Mouse (Mus musculus) megakaryocyte, embryonic 14.5 days (primary cell): ENCODE data around the gene Unc5cl. TPM values are rescaled to one million over a fixed set of nuclear protein-coding genes. Genes with fewer than 3 reads are reported as not detected.

Experiments used
- H3K27me3 ChIP-seq: replicated peaks from 2 replicates; pipeline ENCODE3; 2012; ENCODE audit warnings: inconsistent platforms
- H3K36me3 ChIP-seq: replicated peaks from 2 replicates; pipeline ENCODE3; 2012; ENCODE audit warnings: low read length, inconsistent platforms, mixed read lengths
- H3K4me1 ChIP-seq: 2 replicates; pipeline ENCODE4 v1.6.1; 2012; ENCODE audit warnings: inconsistent platforms
- H3K4me3 ChIP-seq: replicated peaks from 2 replicates; pipeline ENCODE3; 2012; ENCODE audit warnings: moderate library complexity, mild to moderate bottlenecking, inconsistent platforms
- H3K9me3 ChIP-seq: 2 replicates; pipeline ENCODE4 v1.6.1; 2012; ENCODE audit warnings: inconsistent platforms
- FLI1 ChIP-seq: IDR thresholded peaks from 2 replicates; pipeline ENCODE4 v1.6.1; 2012; ENCODE audit warnings: low read length, inconsistent platforms, mixed read lengths
- GATA1 ChIP-seq: IDR thresholded peaks from 3 replicates; pipeline ENCODE4 v1.6.1; 2012; ENCODE audit warnings: mixed read lengths, low read length, inconsistent platforms, borderline replicate concordance
- polyA plus RNA-seq: library from polyadenylated mRNA; stranded (reverse); fragments of >175 nt; gene quantifications from 2 replicates; pipeline ENCODE4 v1.2.3, GENCODE M21; 2012; ENCODE audit warnings: low replicate concordance; ENCODE audit not compliant: insufficient read depth

The Unc5cl gene
- polyA plus RNA-seq, result not detected in 2 replicates

DNA sequence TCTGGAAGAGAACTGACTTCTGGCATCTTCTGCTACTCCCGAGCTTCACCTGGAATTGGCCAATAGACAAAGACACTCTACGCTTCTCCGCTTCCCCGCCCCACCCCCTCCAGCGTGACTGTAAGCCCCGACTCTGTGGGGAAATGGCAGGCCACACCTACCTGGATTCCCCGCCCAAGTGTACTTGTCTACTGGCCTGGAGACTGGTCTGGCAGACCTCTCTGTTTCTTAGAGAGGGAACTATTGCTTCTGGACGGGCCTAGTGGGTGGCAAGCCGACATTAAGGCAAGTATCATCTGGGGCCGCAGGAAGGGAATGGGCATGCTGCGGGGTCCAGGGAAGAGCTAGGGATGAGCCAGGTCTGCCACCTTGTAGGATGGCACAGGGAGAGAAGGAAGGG lies at the start of gene Unc5cl:
TSS of gene Unc5cl (plus strand) at position 214 of the 400 bp plus-strand sequence.
- Histone ChIP-seq H3K27me3 (peaks cover 21% of the 10 kb centered on the region), H3K4me1 (peaks cover 17% of the 10 kb centered on the region), H3K4me3 (no peak within 1 kb of the TSS), H3K9me3 (no peaks in the 10 kb centered on the region), H3K36me3 (no peaks in the 10 kb centered on the region)
- no peak for TF ChIP-seq GATA1
- TF ChIP-seq FLI1, result no peak

DNA sequence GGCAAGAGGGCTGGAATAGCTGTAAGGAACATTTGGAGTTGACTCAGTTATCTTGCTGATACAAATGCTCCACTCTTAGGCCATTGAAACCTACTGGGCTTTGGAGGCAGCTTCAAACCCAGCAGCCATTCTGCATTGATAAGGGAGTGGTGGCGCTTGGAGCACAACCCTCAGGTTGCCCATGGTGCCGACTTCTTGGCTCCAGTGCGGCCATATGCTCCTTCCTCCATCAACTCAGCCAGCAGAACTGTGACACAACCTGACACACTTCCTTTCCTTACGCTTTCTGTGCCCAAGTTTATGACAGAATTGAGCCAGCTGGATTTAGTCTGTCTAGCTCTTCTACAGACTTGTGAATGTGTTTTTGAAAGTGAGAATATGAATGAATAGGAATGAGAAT lies 47.5 kb upstream of the Unc5cl start:
- peaks cover 62% of the 10 kb centered on the region for H3K4me1 ChIP-seq
- H3K9me3 ChIP-seq, result no peaks in the 10 kb centered on the region
- H3K4me3 ChIP-seq, result peak overlapping the region; percentile 98
- peaks cover 45% of the 10 kb centered on the region for H3K36me3 ChIP-seq
- TF ChIP-seq GATA1, result no peak
- no peak for TF ChIP-seq FLI1
- no peaks in the 10 kb centered on the region for H3K27me3 ChIP-seq

DNA sequence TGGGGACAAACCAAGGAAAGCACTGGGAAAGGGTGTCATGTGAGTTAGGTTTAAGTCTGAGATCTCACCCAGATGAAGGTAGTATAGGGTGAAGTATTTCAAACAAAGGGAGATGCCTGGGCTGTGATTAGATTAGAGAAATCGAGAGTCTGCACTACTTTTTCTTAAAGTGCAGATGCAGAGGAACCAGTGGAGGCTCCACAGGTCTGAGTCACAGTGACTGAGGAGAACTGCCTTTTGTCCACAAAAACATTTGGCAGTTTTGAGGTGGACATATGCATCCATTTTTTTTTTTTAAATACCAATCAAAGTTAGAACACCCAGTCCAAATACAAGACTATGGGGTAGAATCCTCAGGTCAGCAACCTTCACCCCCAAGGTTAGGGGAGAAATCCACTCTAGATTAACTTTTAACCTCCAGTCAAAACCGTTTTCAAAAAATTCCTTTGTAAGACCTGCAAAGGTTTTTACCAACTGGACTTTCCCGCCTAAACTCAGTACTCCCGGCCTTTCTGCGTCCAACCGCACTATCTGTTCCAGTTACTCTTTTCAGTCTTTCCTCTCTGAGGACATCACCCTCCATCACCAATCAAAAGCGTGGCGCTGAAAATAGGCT lies 46.7 kb upstream of the Unc5cl start:
- Histone ChIP-seq H3K9me3 (no peaks in the 10 kb centered on the region), H3K4me1 (peaks cover 62% of the 10 kb centered on the region), H3K4me3 (peak overlapping the region; percentile 98), H3K36me3 (peaks cover 46% of the 10 kb centered on the region), H3K27me3 (no peaks in the 10 kb centered on the region)
- TF ChIP-seq FLI1 (no peak), GATA1 (no peak)

DNA sequence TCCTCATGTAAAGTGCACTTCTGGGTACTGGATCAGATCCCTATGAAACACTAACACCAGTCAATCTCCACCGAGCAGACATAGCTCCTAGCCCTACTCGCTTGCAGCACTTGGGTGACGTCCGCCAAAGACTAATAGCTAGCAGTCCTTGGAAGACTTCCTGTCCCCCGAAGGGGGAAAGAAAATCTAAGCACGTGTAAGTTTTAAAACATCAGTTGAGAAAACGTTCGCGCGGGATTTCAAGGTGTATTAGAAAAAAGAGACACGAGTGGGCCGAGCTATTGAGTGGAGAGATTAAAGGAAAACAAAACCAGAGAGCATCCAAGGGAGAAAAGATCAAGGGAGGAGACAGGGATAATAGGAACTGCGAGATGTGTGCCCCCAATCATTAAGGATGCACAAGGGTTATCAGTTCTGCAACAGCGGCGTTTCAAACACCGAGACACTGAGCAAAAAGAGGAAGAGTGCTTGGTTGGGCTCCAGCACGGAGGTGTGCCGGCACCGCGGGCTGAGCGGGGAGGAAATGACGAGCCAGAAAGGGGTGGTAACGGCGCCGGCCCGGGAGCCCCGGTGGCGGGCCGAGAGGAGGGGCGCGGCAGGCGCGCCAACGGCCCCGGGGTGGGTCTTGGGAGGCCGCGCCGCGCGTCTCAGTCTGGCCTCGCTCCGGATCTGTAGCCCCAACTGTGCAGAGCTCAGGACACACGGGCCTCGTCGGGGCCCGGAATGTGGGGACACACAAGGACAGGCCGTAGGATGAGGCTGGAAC lies 46.0 kb upstream of the Unc5cl start:
- H3K4me3 ChIP-seq, result peak overlapping the region; percentile 98
- H3K9me3 ChIP-seq, result no peaks in the 10 kb centered on the region
- peaks cover 67% of the 10 kb centered on the region for H3K4me1 ChIP-seq
- no peak for TF ChIP-seq FLI1
- no peak; the same call in 2 of the 3 replicates for TF ChIP-seq GATA1
- H3K27me3 ChIP-seq, result no peaks in the 10 kb centered on the region
- H3K36me3 ChIP-seq, result peaks cover 50% of the 10 kb centered on the region

DNA sequence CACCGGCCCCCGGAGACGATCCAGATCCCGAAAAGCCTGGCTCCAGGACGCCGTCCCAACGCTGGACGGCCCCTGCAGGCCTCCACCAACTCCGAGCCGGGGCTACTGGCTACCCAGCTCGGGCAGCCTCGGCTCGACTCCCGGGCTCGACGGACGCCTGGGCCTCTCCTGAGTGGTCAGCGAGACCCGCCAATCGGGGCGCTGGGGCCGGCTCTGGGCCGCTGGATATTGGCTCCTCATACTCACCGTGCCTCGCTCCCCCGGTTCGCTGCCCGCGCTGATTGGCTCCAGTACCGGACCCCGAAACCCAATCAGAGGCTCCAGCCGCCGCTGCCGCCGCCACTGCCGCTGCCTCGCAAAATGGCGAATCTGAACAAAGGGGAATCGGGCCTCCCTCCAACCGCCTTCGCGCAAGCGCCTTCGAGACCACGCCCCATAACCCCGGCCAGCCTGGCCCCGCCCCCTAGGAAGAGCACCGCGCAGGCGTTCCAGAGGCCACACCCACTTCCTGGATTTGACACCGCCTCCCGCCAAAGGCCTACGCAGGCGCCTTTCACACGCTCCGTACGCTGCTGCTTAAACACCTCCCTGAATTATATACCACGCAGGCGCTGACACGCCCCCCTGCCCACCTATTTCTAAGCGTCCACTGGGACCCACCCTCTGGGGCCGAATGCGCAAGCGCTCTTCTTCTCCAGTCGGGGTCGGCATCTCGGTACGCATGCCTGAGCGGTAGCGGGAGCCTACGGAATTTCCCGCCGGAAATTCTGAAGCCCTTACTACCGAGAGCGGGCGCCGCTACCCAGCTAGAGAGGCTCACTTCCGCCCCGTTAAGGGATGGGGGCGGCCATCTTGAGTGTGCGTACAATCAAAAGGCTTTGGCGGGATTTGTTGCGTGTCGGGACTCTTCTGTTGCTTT lies 45.1 kb upstream of the Unc5cl start, which contains the start of the genes Nfya and Oard1:
TSS of gene Nfya (minus strand) at position 527 of the 919 bp plus-strand sequence.
TSS of gene Oard1 (plus strand) at position 635 of the 919 bp plus-strand sequence.
- peaks cover 53% of the 10 kb centered on the region for H3K36me3 ChIP-seq
- H3K9me3 ChIP-seq, result no peaks in the 10 kb centered on the region
- TF ChIP-seq FLI1 (peak; percentile 73; the same call in 1 of the 2 replicates), GATA1 (no peak)
- peak within 1 kb of the TSS; percentile 98 for H3K4me3 ChIP-seq
- H3K27me3 ChIP-seq, result no peaks in the 10 kb centered on the region
- H3K4me1 ChIP-seq, result peaks cover 69% of the 10 kb centered on the region

DNA sequence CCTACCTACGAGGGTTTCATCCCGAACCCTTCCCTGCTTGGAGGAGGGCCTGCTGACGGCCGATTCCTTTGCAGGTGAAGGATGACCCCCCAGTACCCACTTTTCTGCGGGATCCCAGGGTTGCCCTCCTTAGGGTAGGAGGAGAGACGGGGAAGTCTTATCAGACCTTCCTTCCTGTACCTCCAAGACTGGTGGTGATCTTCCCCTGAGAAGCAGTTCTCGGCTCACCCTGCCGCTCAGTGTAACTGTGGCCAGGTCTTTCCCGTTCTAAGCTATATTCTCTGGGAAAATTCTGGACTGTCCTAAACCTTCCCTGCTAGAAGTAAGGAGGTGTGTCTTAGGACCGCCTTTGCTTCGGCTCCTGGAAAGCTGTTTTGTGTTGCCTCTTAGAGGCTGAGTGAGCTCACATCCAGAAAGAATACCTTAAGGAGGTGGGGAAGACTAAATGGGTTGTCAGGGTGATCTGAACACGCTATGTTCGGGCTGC lies 44.4 kb upstream of the Unc5cl start:
- Histone ChIP-seq H3K4me1 (peaks cover 72% of the 10 kb centered on the region), H3K27me3 (no peaks in the 10 kb centered on the region), H3K9me3 (no peaks in the 10 kb centered on the region), H3K4me3 (peak overlapping the region; percentile 98), H3K36me3 (peaks cover 54% of the 10 kb centered on the region)
- no peak for TF ChIP-seq FLI1
- no peak for TF ChIP-seq GATA1

DNA sequence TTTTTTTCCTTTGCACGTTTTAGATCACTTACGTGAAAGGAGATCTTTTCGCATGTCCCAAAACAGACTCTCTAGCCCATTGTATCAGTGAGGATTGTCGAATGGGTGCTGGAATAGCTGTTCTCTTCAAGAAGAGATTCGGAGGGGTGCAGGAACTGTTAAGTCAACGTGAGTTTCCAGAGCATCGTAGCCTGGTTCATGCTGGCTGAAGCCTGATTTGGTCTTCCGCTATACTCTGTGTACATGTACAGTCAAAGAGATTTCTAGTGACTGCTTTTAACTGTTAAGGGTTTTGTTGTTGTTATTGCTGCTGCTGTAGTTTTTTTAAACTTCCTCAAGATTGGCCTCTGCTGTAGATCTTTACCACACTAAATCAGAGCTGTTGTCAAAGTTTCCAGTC lies 43.5 kb upstream of the Unc5cl start:
- H3K9me3 ChIP-seq, result no peaks in the 10 kb centered on the region
- H3K4me1 ChIP-seq, result peaks cover 72% of the 10 kb centered on the region
- no peaks in the 10 kb centered on the region for H3K27me3 ChIP-seq
- peaks cover 56% of the 10 kb centered on the region for H3K36me3 ChIP-seq
- TF ChIP-seq GATA1 (no peak), FLI1 (no peak)
- peak overlapping the region; percentile 98 for H3K4me3 ChIP-seq

DNA sequence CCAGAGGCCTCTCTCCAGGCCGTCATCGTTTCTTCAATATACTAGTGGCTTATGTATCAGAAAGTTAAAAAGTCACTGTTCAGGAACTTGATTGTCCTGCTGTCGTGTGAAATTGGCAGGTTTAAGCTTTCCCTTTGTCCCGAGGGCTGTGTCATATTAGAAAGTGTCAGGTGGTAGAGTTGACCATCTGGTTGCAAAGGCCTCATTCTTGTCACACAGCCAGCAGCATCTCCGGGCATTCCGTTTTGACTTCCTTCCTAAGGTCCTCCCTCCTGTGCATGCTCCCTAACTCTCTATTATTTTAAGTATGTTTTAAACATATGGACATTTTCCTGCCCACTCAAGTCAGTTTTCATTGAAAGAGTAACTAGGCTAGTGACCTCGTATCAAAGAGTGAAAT lies 38.7 kb upstream of the Unc5cl start:
- Histone ChIP-seq H3K27me3 (no peaks in the 10 kb centered on the region), H3K4me1 (peaks cover 88% of the 10 kb centered on the region), H3K36me3 (peaks cover 69% of the 10 kb centered on the region), H3K4me3 (no peak overlapping the region), H3K9me3 (no peaks in the 10 kb centered on the region)
- no peak for TF ChIP-seq FLI1
- TF ChIP-seq GATA1, result no peak

DNA sequence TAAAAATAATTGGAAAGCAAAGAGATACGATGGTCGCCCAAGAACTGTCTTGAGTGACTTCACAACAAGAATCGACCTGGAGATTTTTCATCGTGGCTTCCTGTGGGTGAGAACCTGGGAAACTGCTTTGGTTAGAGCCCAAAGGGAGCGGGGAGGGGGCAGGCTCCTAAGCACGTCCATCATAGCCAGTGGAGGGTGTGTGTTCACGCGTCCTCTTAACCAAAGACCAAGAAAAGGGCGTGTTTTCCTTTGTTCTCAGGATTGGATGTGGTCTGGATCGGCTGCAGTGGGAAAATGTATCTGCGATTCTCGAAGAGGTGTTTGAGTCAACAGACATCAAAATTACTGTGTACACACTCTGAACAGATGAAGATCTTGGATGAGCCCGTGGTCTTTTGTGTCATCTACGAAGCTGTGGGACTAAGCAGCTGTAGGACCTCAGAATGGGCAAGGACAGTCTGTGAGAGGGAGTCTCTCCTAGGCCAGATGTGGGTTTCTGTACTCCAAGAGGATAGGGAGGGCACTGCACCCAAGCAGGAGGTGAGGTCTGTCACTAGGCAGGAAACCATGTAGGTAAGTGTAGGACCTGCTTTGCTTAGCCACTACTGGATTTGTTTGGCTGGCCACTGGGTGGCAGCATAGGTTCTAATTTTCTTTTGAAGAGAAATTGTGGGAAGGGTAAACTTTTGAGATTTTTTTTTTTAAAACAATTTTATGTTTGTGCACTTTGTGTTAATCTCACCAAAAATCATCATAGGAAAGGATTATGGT lies 38.1 kb upstream of the Unc5cl start:
- H3K27me3 ChIP-seq, result no peaks in the 10 kb centered on the region
- TF ChIP-seq FLI1, result no peak
- no peak for TF ChIP-seq GATA1
- no peak overlapping the region for H3K4me3 ChIP-seq
- no peaks in the 10 kb centered on the region for H3K9me3 ChIP-seq
- H3K36me3 ChIP-seq, result peaks cover 71% of the 10 kb centered on the region
- H3K4me1 ChIP-seq, result peaks cover 82% of the 10 kb centered on the region
